Mouse (Mus musculus) kidney, adult 10 weeks (tissue): ENCODE results near the gene Nup155. TPM values are rescaled to one million over a fixed set of nuclear protein-coding genes. Genes with fewer than 3 reads are reported as not detected.

ENCODE experiments used
- polyA plus RNA-seq: library from polyadenylated mRNA; stranded (reverse); fragments of 350-450 nt; fragmentation: Illumina TruSeq; extraction: RNeasy Lipid Tissue Mini Kit (QIAGEN cat#74804); gene quantifications from one replicate; pipeline ENCODE4 v1.2.3, GENCODE M21; 2014; ENCODE audit warnings: low read depth, low replicate concordance

Nup155 gene
- 12.1 TPM for polyA plus RNA-seq

GRCm38 (mm10) chr15:8108966-8109743 lies at the start of gene Nup155:
Nup155 (plus strand) TSS chr15:8109273.

DNA sequence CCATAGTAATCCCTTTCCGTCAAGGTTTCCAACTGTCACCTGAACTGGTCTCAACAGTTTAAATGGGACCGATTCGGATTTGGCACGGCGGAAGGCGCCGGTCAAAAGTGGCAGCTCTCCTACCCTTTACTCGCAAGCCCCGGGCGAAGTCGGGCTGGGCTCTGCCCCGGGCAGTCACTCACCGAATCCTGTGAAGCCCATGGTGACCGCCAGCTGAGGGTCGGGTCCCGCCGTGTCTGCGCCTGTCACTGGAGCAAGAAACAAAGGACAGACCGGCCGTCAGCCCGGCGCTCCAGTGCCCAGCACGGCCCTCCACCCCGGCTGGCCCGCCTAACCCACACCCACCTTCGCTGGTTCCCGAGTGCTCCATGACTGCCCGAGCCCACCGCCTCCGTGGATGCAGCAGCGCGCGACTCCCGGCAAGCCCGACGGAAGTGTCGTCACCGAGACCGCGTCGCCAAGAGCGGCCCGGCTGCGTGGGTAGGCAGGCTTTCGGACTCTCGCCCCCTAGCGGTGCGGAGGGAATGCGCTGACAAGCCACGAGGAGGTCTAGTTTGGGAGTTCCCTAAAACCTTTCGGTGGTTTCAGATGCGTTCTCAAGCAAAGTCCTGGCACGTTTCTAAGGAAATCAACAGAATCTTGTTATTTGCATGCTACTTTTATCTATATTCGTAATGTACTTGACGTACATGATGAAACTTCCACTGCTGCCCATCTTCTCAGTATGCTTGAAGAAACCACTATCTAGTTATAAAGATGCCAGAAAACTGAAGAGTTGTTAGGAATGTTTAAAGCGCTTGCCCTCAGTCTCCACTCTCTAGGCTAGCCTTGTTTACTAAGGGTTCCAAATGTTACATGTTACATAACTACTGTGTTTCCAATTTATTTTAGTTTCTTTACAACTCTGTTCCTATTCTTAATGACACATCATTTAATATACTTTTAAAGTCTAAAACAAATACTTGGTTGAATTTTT lies 10.0 kb upstream of the Nup155 start, which contains the start of gene Wdr70:
Wdr70 (minus strand) TSS at position 436 of the 976 bp plus-strand sequence.

GRCm38 (mm10) chr15:8168591-8169265 lies 59.7 kb downstream of the Nup155 start, which contains the start of gene Cplane1:
Cplane1 (plus strand) TSS chr15:8169106.

Other genes with a start within 250 kb of the Nup155 start
- gene Wdr70, start 10.1 kb upstream of the Nup155 start, polyA plus RNA-seq: 31.5 TPM
- 6.0 TPM for gene Cplane1, start 59.8 kb downstream of the Nup155 start, polyA plus RNA-seq